Mouse (Mus musculus): Measurements from ENCODE around the gene Cxcr2. TPM values are rescaled to one million over a fixed set of nuclear protein-coding genes. Genes with fewer than 3 reads are reported as not detected.
A peak's percentile ranks its signal among the peaks of the same experiment; 100 is the strongest.

Gene Cxcr2
- polyA plus RNA-seq, 1 experiment from 2014 or later, result 0.06 TPM

GRCm38 (mm10) chr1:74123215-74123614 is 30.6 kb upstream of the Cxcr2 start:
- no peak overlapping the region for H3K4me3 ChIP-seq
- no peaks in the 10 kb centered on the region for H3K36me3 ChIP-seq
- H3K9me3 ChIP-seq (replicated peaks), result no peaks in the 10 kb centered on the region
- no peak for DNase-seq (ENCODE audit: low spot score)
- 66% methylated on average over 8 of the region's 8 CpGs for WGBS
- peaks cover 26% of the 10 kb centered on the region for H3K4me1 ChIP-seq
- H3K27ac ChIP-seq, result no peak overlapping the region
- peaks cover 56% of the 10 kb centered on the region for H3K27me3 ChIP-seq (ENCODE audit: low read depth, poor library complexity, severe bottlenecking)

- peak within 1 kb of the TSS; percentile 74 for H3K27ac ChIP-seq
- H3K9me3 ChIP-seq (replicated peaks), result no peaks in the 10 kb centered on the region
- H3K36me3 ChIP-seq, result no peaks in the 10 kb centered on the region
- H3K27me3 ChIP-seq (ENCODE audit: low read depth, poor library complexity, severe bottlenecking), result peaks cover 61% of the 10 kb centered on the region
- peak; percentile 76 for DNase-seq (ENCODE audit: low spot score)
- 2% methylated on average over 84 of the region's 84 CpGs for WGBS
- H3K4me3 ChIP-seq, result peak within 1 kb of the TSS; percentile 63
- H3K4me1 ChIP-seq, result peaks cover 26% of the 10 kb centered on the region
Measured at GRCm38 (mm10) chr1:74124021-74124981, 29.5 kb upstream of the Cxcr2 start, which contains the start of gene Tns1. Gene Tns1, minus strand, starts transcription at chr1:74124449.

GRCm38 (mm10) chr1:74124991-74125552 is 28.7 kb upstream of the Cxcr2 start, which contains the start of gene Rufy4:
Gene Rufy4, plus strand, starts transcription at chr1:74125541.
- Histone ChIP-seq H3K4me3 (peak within 1 kb of the TSS; percentile 63), H3K4me1 (peaks cover 26% of the 10 kb centered on the region), H3K9me3 (replicated peaks) (no peaks in the 10 kb centered on the region), H3K27ac (peak within 1 kb of the TSS; percentile 74), H3K36me3 (no peaks in the 10 kb centered on the region), H3K27me3 (ENCODE audit: low read depth, poor library complexity, severe bottlenecking) (peaks cover 64% of the 10 kb centered on the region)
- 1% methylated on average over 12 of the region's 12 CpGs for WGBS
- DNase-seq (ENCODE audit: low spot score), result peak; percentile 79

GRCm38 (mm10) chr1:74130883-74131659 is 22.7 kb upstream of the Cxcr2 start:
- WGBS, result 86% methylated on average over 8 of the region's 8 CpGs
- DNase-seq (ENCODE audit: low spot score), result no peak
- Histone ChIP-seq H3K36me3 (no peaks in the 10 kb centered on the region), H3K27me3 (ENCODE audit: low read depth, poor library complexity, severe bottlenecking) (peaks cover 11% of the 10 kb centered on the region), H3K9me3 (replicated peaks) (no peaks in the 10 kb centered on the region), H3K4me3 (no peak overlapping the region), H3K27ac (no peak overlapping the region), H3K4me1 (no peaks in the 10 kb centered on the region)

- Histone ChIP-seq H3K27ac (no peak overlapping the region), H3K4me1 (no peaks in the 10 kb centered on the region), H3K27me3 (ENCODE audit: low read depth, poor library complexity, severe bottlenecking) (0 out of 2 replicates have a peak, but pooled peaks cover 7% of the 10 kb centered on the region), H3K36me3 (no peaks in the 10 kb centered on the region), H3K4me3 (no peak overlapping the region), H3K9me3 (replicated peaks) (no peaks in the 10 kb centered on the region)
- 77% methylated on average over 3 of the region's 3 CpGs for WGBS
- no peak for DNase-seq (ENCODE audit: low spot score)
Measured at GRCm38 (mm10) chr1:74132011-74132410, 21.8 kb upstream of the Cxcr2 start.

GRCm38 (mm10) chr1:74133954-74134353 is 19.8 kb upstream of the Cxcr2 start:
- 84% methylated on average over 6 of the region's 6 CpGs for WGBS
- Histone ChIP-seq H3K27me3 (ENCODE audit: low read depth, poor library complexity, severe bottlenecking) (0 out of 2 replicates have a peak, but pooled peaks cover 4% of the 10 kb centered on the region), H3K27ac (no peak overlapping the region), H3K4me3 (no peak overlapping the region), H3K36me3 (no peaks in the 10 kb centered on the region), H3K4me1 (no peaks in the 10 kb centered on the region), H3K9me3 (replicated peaks) (no peaks in the 10 kb centered on the region)
- DNase-seq (ENCODE audit: low spot score), result no peak

- 82% methylated on average over 6 of the region's 6 CpGs for WGBS
- Histone ChIP-seq H3K9me3 (replicated peaks) (no peaks in the 10 kb centered on the region), H3K4me3 (no peak overlapping the region)
Measured at GRCm38 (mm10) chr1:74135326-74135950, 18.4 kb upstream of the Cxcr2 start.

GRCm38 (mm10) chr1:74139415-74139814 is 14.4 kb upstream of the Cxcr2 start:
- WGBS, result 55% methylated on average over 3 of the region's 3 CpGs
- H3K9me3 ChIP-seq (replicated peaks), result no peaks in the 10 kb centered on the region
- no peak overlapping the region for H3K27ac ChIP-seq
- H3K4me1 ChIP-seq, result no peaks in the 10 kb centered on the region
- no peak for DNase-seq (ENCODE audit: low spot score)
- H3K36me3 ChIP-seq, result no peaks in the 10 kb centered on the region
- H3K27me3 ChIP-seq (ENCODE audit: low read depth, poor library complexity, severe bottlenecking), result no peaks in the 10 kb centered on the region
- H3K4me3 ChIP-seq, result no peak overlapping the region

More at GRCm38 (mm10) chr1:74135326-74135950, 18.4 kb upstream of the Cxcr2 start:
- Histone ChIP-seq H3K27me3 (ENCODE audit: low read depth, poor library complexity, severe bottlenecking) (no peaks in the 10 kb centered on the region), H3K27ac (no peak overlapping the region), H3K4me1 (no peaks in the 10 kb centered on the region), H3K36me3 (no peaks in the 10 kb centered on the region)
- DNase-seq (ENCODE audit: low spot score), result no peak

GRCm38 (mm10) chr1:74141781-74142180 is 12.0 kb upstream of the Cxcr2 start:
- WGBS, result 78% methylated on average over 8 of the region's 8 CpGs
- no peaks in the 10 kb centered on the region for H3K4me1 ChIP-seq

GRCm38 (mm10) chr1:74149106-74149885 is 4.5 kb upstream of the Cxcr2 start:
- 92% methylated on average over 6 of the region's 6 CpGs for WGBS

More at GRCm38 (mm10) chr1:74141781-74142180, 12.0 kb upstream of the Cxcr2 start:
- DNase-seq (ENCODE audit: low spot score), result no peak
- H3K27me3 ChIP-seq (ENCODE audit: low read depth, poor library complexity, severe bottlenecking), result no peaks in the 10 kb centered on the region
- H3K9me3 ChIP-seq (replicated peaks), result no peaks in the 10 kb centered on the region
- H3K27ac ChIP-seq, result no peak overlapping the region
- no peak overlapping the region for H3K4me3 ChIP-seq
- no peaks in the 10 kb centered on the region for H3K36me3 ChIP-seq

GRCm38 (mm10) chr1:74150101-74150500 is 3.7 kb upstream of the Cxcr2 start:
- Histone ChIP-seq H3K4me1 (no peaks in the 10 kb centered on the region), H3K36me3 (no peaks in the 10 kb centered on the region), H3K27ac (no peak overlapping the region), H3K4me3 (no peak overlapping the region), H3K27me3 (ENCODE audit: low read depth, poor library complexity, severe bottlenecking) (no peaks in the 10 kb centered on the region), H3K9me3 (replicated peaks) (no peaks in the 10 kb centered on the region)
- no peak for DNase-seq (ENCODE audit: low spot score)
- WGBS, result 84% methylated on average over 3 of the region's 3 CpGs

More at GRCm38 (mm10) chr1:74149106-74149885, 4.5 kb upstream of the Cxcr2 start:
- DNase-seq (ENCODE audit: low spot score), result no peak
- Histone ChIP-seq H3K36me3 (no peaks in the 10 kb centered on the region), H3K27ac (no peak overlapping the region), H3K27me3 (ENCODE audit: low read depth, poor library complexity, severe bottlenecking) (no peaks in the 10 kb centered on the region), H3K9me3 (replicated peaks) (no peaks in the 10 kb centered on the region), H3K4me3 (no peak overlapping the region), H3K4me1 (no peaks in the 10 kb centered on the region)
